Mouse (Mus musculus): ENCODE data around the gene Bex3. TPM values are rescaled to one million over a fixed set of nuclear protein-coding genes. Genes with fewer than 3 reads are reported as not detected.

Bex3 gene
- polyA plus RNA-seq, 1 experiment from 2014 or later, result 333 TPM

GRCm38 (mm10) chrX:136290817-136291281 is 20.8 kb downstream of the Bex3 start:
- ATAC-seq (ENCODE audit: insufficient read depth, low FRiP score), result no peak
- Histone ChIP-seq H3K9me3 (replicated peaks; ENCODE audit: control insufficient read depth, low read length) (no peaks in the 10 kb centered on the region), H3K27me3 (ENCODE audit: control insufficient read depth, insufficient read depth, low read length) (no peaks in the 10 kb centered on the region), H3K27ac (ENCODE audit: low read length) (no peak overlapping the region), H3K4me2 (ENCODE audit: low read depth, low read length) (no peak overlapping the region), H3K4me1 (ENCODE audit: control insufficient read depth, insufficient read depth, low read length) (no peaks in the 10 kb centered on the region), H3K4me3 (replicated peaks; ENCODE audit: low read length) (no peak overlapping the region), H3K36me3 (ENCODE audit: control insufficient read depth, insufficient read depth, low read length) (no peaks in the 10 kb centered on the region), H3K9ac (ENCODE audit: low read length) (no peak overlapping the region)
- 32% methylated on average over 8 of the region's 8 CpGs for WGBS

DNA sequence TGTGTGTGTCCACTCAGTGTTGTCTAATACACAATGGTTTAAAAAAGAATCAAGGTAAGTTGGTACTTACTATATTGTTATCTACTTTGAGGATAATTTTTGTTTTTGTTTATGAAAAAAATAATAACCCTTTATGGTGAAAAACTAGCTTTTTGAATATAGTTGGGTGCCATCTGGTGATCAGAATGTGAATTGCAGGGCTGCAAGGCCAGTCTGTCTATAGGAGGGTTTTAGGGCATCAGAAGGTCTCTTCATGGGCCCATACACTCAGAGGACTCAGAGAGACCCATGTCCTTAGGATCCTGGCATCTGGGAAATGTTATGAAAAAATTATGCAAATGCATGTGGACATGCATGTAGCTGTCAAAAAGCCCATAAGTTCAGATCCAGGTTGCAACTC is 34.2 kb downstream of the Bex3 start:
- H3K36me3 ChIP-seq (ENCODE audit: control insufficient read depth, insufficient read depth, low read length), result no peaks in the 10 kb centered on the region
- H3K27me3 ChIP-seq (ENCODE audit: control insufficient read depth, insufficient read depth, low read length), result no peaks in the 10 kb centered on the region
- no peaks in the 10 kb centered on the region for H3K4me1 ChIP-seq (ENCODE audit: control insufficient read depth, insufficient read depth, low read length)
- H3K4me2 ChIP-seq (ENCODE audit: low read depth, low read length), result no peak overlapping the region
- ATAC-seq (ENCODE audit: insufficient read depth, low FRiP score), result no peak
- H3K9ac ChIP-seq (ENCODE audit: low read length), result no peak overlapping the region
- no peak overlapping the region for H3K27ac ChIP-seq (ENCODE audit: low read length)
- H3K4me3 ChIP-seq (replicated peaks; ENCODE audit: low read length), result no peak overlapping the region
- no peaks in the 10 kb centered on the region for H3K9me3 ChIP-seq (replicated peaks; ENCODE audit: control insufficient read depth, low read length)

DNA sequence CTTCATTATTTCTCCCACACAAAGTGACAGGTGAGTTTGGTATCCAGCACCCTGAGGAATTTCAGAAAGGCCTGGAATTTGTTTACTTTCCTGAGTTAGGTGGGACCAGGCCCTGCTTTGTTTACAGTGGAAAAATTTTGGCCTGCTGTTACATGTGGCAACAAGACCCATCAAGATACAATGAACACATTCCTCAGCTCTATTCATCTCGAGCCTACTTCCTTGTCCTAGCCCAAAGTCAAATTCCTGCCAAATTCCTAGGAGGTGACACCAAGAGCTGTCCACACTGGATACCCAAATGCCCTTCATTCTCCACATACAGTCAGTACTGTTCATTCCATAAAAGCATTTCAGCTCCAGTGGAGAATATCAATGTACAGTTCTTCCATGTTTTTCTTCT is 36.1 kb downstream of the Bex3 start:
- Histone ChIP-seq H3K4me3 (replicated peaks; ENCODE audit: low read length) (no peak overlapping the region), H3K4me1 (ENCODE audit: control insufficient read depth, insufficient read depth, low read length) (no peaks in the 10 kb centered on the region), H3K9me3 (replicated peaks; ENCODE audit: control insufficient read depth, low read length) (no peaks in the 10 kb centered on the region), H3K4me2 (ENCODE audit: low read depth, low read length) (no peak overlapping the region), H3K36me3 (ENCODE audit: control insufficient read depth, insufficient read depth, low read length) (no peaks in the 10 kb centered on the region), H3K27ac (ENCODE audit: low read length) (no peak overlapping the region), H3K27me3 (ENCODE audit: control insufficient read depth, insufficient read depth, low read length) (no peaks in the 10 kb centered on the region), H3K9ac (ENCODE audit: low read length) (no peak overlapping the region)
- 33% methylated on average over 1 of the region's 1 CpGs for WGBS
- ATAC-seq (ENCODE audit: insufficient read depth, low FRiP score), result no peak

GRCm38 (mm10) chrX:136313303-136313702 is 43.2 kb downstream of the Bex3 start:
- no peak for ATAC-seq (ENCODE audit: insufficient read depth, low FRiP score)

GRCm38 (mm10) chrX:136313792-136314564 is 43.9 kb downstream of the Bex3 start:
- Histone ChIP-seq H3K36me3 (ENCODE audit: control insufficient read depth, insufficient read depth, low read length) (no peaks in the 10 kb centered on the region), H3K4me1 (ENCODE audit: control insufficient read depth, insufficient read depth, low read length) (no peaks in the 10 kb centered on the region), H3K27ac (ENCODE audit: low read length) (no peak overlapping the region), H3K4me3 (replicated peaks; ENCODE audit: low read length) (no peak overlapping the region), H3K9me3 (replicated peaks; ENCODE audit: control insufficient read depth, low read length) (no peaks in the 10 kb centered on the region), H3K27me3 (ENCODE audit: control insufficient read depth, insufficient read depth, low read length) (no peaks in the 10 kb centered on the region), H3K9ac (ENCODE audit: low read length) (no peak overlapping the region), H3K4me2 (ENCODE audit: low read depth, low read length) (no peak overlapping the region)
- ATAC-seq (ENCODE audit: insufficient read depth, low FRiP score), result no peak
- 27% methylated on average over 8 of the region's 8 CpGs for WGBS

More at GRCm38 (mm10) chrX:136313303-136313702, 43.2 kb downstream of the Bex3 start:
- Histone ChIP-seq H3K4me3 (replicated peaks; ENCODE audit: low read length) (no peak overlapping the region), H3K36me3 (ENCODE audit: control insufficient read depth, insufficient read depth, low read length) (no peaks in the 10 kb centered on the region), H3K4me1 (ENCODE audit: control insufficient read depth, insufficient read depth, low read length) (no peaks in the 10 kb centered on the region), H3K9me3 (replicated peaks; ENCODE audit: control insufficient read depth, low read length) (no peaks in the 10 kb centered on the region), H3K27ac (ENCODE audit: low read length) (no peak overlapping the region), H3K4me2 (ENCODE audit: low read depth, low read length) (no peak overlapping the region), H3K9ac (ENCODE audit: low read length) (no peak overlapping the region), H3K27me3 (ENCODE audit: control insufficient read depth, insufficient read depth, low read length) (no peaks in the 10 kb centered on the region)
- WGBS, result 25% methylated on average over 4 of the region's 4 CpGs

- Histone ChIP-seq H3K4me2 (ENCODE audit: low read depth, low read length) (no peak overlapping the region), H3K9me3 (replicated peaks; ENCODE audit: control insufficient read depth, low read length) (no peaks in the 10 kb centered on the region), H3K4me3 (replicated peaks; ENCODE audit: low read length) (no peak overlapping the region), H3K36me3 (ENCODE audit: control insufficient read depth, insufficient read depth, low read length) (no peaks in the 10 kb centered on the region), H3K9ac (ENCODE audit: low read length) (no peak overlapping the region), H3K4me1 (ENCODE audit: control insufficient read depth, insufficient read depth, low read length) (no peaks in the 10 kb centered on the region), H3K27me3 (ENCODE audit: control insufficient read depth, insufficient read depth, low read length) (no peaks in the 10 kb centered on the region), H3K27ac (ENCODE audit: low read length) (no peak overlapping the region)
- no peak for ATAC-seq (ENCODE audit: insufficient read depth, low FRiP score)
- WGBS, result 58% methylated on average over 4 of the region's 4 CpGs
These were observed 49.9 kb downstream of the Bex3 start for GRCm38 (mm10) chrX:136319953-136320352.

Other genes starting within 250 kb of the Bex3 start
- 22.1 and 26.9 TPM in 2 replicates for gene Arxes1, start 236.9 kb upstream of the Bex3 start, polyA plus RNA-seq (2015; fragmentation: Nextera tagmentation; extraction: Ambion mirVana)
- 80.4 and 92.3 TPM in 2 replicates for gene Bex2, start 202.0 kb upstream of the Bex3 start, polyA plus RNA-seq (2015; fragmentation: Nextera tagmentation; extraction: Ambion mirVana)
- gene Nxf3, start 185.0 kb upstream of the Bex3 start, polyA plus RNA-seq (2015; fragmentation: Nextera tagmentation; extraction: Ambion mirVana), result not detected in 2 replicates
- 76.9 and 103 TPM in 2 replicates for gene Bex4, start 131.3 kb upstream of the Bex3 start, polyA plus RNA-seq (2015; fragmentation: Nextera tagmentation; extraction: Ambion mirVana)
- 173 and 201 TPM in 2 replicates for gene Tceal8, start 97.9 kb upstream of the Bex3 start, polyA plus RNA-seq (2015; fragmentation: Nextera tagmentation; extraction: Ambion mirVana)
- gene Tceal5, start 66.4 kb upstream of the Bex3 start, polyA plus RNA-seq (2015; fragmentation: Nextera tagmentation; extraction: Ambion mirVana), result 4.7 and 7.0 TPM in 2 replicates
- 2.9 and 94.6 TPM in 2 replicates for gene Tceal7, start 55.5 kb upstream of the Bex3 start, polyA plus RNA-seq (2015; fragmentation: Nextera tagmentation; extraction: Ambion mirVana)
- 54.8 and 84.5 TPM in 2 replicates for gene Bex1, start 54.7 kb upstream of the Bex3 start, polyA plus RNA-seq (2015; fragmentation: Nextera tagmentation; extraction: Ambion mirVana)
- gene Tceal9, start 25.2 kb upstream of the Bex3 start, polyA plus RNA-seq (2015; fragmentation: Nextera tagmentation; extraction: Ambion mirVana), result 495 and 546 TPM in 2 replicates
- gene Kir3dl1, start 247.7 kb downstream of the Bex3 start, polyA plus RNA-seq (2015; fragmentation: Nextera tagmentation; extraction: Ambion mirVana), result not detected in 2 replicates